Mouse (Mus musculus) hindbrain, embryonic 11.5 days (tissue): ENCODE results near the gene Slc39a7. TPM values are rescaled to one million over a fixed set of nuclear protein-coding genes. Genes with fewer than 3 reads are reported as not detected.
A peak's percentile ranks its signal among the peaks of the same experiment; 100 is the strongest.
"Not testable (repeated sequence)": the region's sequence is repeated elsewhere in the genome, so short reads cannot be mapped to it uniquely, and the experiment has no call there.

Experiments
- ATAC-seq: fragments of 200-750 bp; cut with Nextera tagmentation; 2 replicates; pipeline ENCODE4 v1.8.0; 2017; ENCODE audit warnings: mild to moderate bottlenecking, moderate TSS enrichment, moderate library complexity; ENCODE audit not compliant: low FRiP score
- DNase-seq: peaks from one replicate; pipeline ENCODE4 v3.0.0-alpha.2; 2015; ENCODE audit warnings: low spot score
- H3K27ac ChIP-seq: fragments of 300-500 bp; sonication (generic); 2 replicates; pipeline ENCODE4 v1.5.1; 2014; ENCODE audit warnings: mild to moderate bottlenecking, low read depth, low read length
- H3K27me3 ChIP-seq: fragments of 300-500 bp; sonication (generic); 2 replicates; pipeline ENCODE4 v1.6.1; 2014; ENCODE audit warnings: mild to moderate bottlenecking, low read length, moderate library complexity, mixed read lengths; ENCODE audit not compliant: control insufficient read depth, insufficient read depth
- H3K36me3 ChIP-seq: fragments of 300-500 bp; sonication (generic); 2 replicates; pipeline ENCODE4 v1.6.1; 2014; ENCODE audit warnings: mild to moderate bottlenecking, low read length, moderate library complexity, mixed read lengths; ENCODE audit not compliant: control insufficient read depth, insufficient read depth
- H3K4me1 ChIP-seq: fragments of 300-500 bp; sonication (generic); replicated peaks from 2 replicates; pipeline ENCODE4 v1.6.1; 2014; ENCODE audit warnings: low read length, mixed read lengths; ENCODE audit not compliant: control insufficient read depth, insufficient read depth
- H3K4me2 ChIP-seq: fragments of 300-500 bp; sonication (generic); replicated peaks from 2 replicates; pipeline ENCODE4 v1.6.1; 2014; ENCODE audit warnings: mild to moderate bottlenecking, low read depth, low read length
- H3K4me3 ChIP-seq: fragments of 300-500 bp; sonication (generic); 2 replicates; pipeline ENCODE4 v1.5.1; 2014; ENCODE audit warnings: low read depth, low read length
- H3K9ac ChIP-seq: fragments of 300-500 bp; sonication (generic); 2 replicates; pipeline ENCODE4 v1.6.1; 2014; ENCODE audit warnings: low read depth, low read length
- H3K9me3 ChIP-seq: fragments of 300-500 bp; sonication (generic); 2 replicates; pipeline ENCODE4 v1.6.1; 2016; ENCODE audit warnings: low read length; ENCODE audit not compliant: control insufficient read depth
- WGBS: fragments of 180-500 bp; shearing (Covaris S2); extraction: QIAGEN DNeasy Blood & Tissue Kit; methylation state at CpG from one replicate; pipeline ENCODE4 v1.1.7; 2014; 5-methylcytosine and 5-hydroxymethylcytosine counted together
- polyA plus RNA-seq: library from polyadenylated mRNA; unstranded; fragments of >200 nt; fragmentation: Nextera tagmentation; extraction: Ambion mirVana; gene quantifications from 2 replicates; pipeline ENCODE4 v1.2.1, GENCODE M21; 2014

Gene Slc39a7
- polyA plus RNA-seq, 1 experiment from 2014 or later, result 75.9 TPM

DNA sequence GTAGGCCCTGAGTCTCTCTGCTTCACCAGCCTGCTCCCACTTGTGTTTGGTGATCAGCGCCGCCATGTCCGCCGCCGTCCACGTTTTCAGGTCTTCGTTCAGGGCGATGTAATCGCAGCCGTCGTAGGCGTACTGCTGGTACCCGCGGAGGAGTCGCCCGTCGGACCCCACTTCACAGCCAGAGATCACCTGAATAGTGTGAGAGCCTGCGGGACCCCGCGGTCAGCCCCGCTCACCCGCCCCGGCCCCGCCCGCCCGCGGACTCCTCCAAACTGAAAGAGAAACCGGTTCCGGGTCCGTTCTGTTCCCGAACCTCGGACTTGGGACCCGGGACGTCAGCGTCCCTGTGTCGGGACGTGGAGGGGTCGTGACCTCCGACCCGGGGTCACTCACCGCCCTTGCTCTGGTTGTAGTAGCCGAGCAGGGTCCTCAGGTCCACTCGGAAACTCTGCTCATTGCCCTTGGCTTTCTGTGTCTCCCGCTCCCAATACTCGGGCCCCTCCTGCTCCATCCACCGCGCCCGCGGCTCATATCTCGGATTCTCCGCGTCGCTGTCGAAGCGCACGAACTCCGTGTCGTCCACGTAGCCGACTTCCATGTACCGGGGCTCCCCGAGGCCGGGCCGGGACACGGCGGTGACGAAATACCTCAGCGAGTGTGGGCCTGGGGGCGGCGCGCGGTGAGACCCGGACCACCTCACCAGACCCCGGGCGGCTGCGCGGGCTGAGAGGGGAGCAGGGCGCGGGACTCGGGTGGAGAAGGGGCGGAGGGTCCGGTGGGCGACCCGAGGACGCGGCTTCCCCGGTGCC is 31.9 kb downstream of the Slc39a7 start:
- H3K4me1 ChIP-seq, result no peaks in the 10 kb centered on the region
- ATAC-seq (peak; percentile 51), DNase-seq (peak; percentile 46)
- H3K9me3 ChIP-seq, result no peaks in the 10 kb centered on the region
- H3K27me3 ChIP-seq, result peaks cover 18% of the 10 kb centered on the region
- WGBS, result 2% methylated on average over 78 of the region's 87 CpGs
- no peak overlapping the region for H3K27ac ChIP-seq
- H3K4me2 ChIP-seq, result peak overlapping the region; percentile 99
- peak overlapping the region; percentile 58 for H3K4me3 ChIP-seq
- peak overlapping the region; percentile 51; the same call in 1 of the 2 replicates for H3K9ac ChIP-seq
- H3K36me3 ChIP-seq, result no peaks in the 10 kb centered on the region

DNA sequence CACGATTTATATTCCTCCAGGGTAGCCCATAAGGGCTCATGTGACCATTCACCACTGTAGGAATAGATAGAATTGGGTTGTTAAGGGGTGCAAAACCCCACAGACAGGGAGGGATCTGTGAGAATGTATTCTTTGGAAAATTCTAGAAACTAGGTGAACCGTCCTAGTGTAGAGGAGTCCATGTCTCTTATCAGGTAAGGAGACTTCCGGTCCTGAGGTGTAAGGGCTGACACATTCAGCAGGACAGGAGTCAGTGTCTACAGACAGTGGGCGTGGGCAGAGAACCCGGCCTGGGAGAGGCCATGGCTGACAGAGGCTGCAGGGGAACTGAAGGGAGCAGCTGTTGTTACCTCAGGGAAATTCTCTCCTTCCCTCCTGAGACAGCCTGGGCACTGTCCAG is 32.8 kb downstream of the Slc39a7 start:
- H3K4me1 ChIP-seq, H3K27ac ChIP-seq, H3K9me3 ChIP-seq, DNase-seq, H3K4me3 ChIP-seq, ATAC-seq, H3K9ac ChIP-seq, H3K36me3 ChIP-seq, H3K4me2 ChIP-seq: not testable (repeated sequence)
- WGBS, result 62% methylated on average over 5 of the region's 5 CpGs
- peaks cover 18% of the 10 kb centered on the region for H3K27me3 ChIP-seq

DNA sequence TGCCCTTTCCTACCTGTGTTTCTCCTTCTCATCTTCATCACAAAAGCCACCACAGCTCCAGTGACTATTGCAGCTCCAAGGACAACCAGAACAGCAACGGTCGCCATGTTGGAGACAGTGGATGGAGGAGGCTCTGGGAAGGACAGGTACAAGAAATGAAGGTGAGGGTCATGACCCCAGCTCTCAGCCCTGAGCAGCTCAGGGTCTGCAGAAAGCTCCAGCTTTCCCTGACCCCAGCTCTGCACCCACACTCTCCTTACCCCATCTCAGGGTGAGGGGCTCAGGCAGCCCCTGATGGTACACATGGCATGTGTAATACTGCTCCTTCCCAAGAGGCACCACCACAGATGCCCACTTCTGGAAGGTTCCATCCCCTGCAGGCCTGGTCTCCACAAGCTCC is 34.5 kb downstream of the Slc39a7 start:
- not testable (repeated sequence) for H3K4me1 ChIP-seq, H3K4me3 ChIP-seq, H3K4me2 ChIP-seq, DNase-seq, H3K27ac ChIP-seq, H3K36me3 ChIP-seq, H3K9ac ChIP-seq, H3K9me3 ChIP-seq, ATAC-seq
- WGBS, result 93% methylated on average over 2 of the region's 2 CpGs
- H3K27me3 ChIP-seq, result peaks cover 18% of the 10 kb centered on the region

DNA sequence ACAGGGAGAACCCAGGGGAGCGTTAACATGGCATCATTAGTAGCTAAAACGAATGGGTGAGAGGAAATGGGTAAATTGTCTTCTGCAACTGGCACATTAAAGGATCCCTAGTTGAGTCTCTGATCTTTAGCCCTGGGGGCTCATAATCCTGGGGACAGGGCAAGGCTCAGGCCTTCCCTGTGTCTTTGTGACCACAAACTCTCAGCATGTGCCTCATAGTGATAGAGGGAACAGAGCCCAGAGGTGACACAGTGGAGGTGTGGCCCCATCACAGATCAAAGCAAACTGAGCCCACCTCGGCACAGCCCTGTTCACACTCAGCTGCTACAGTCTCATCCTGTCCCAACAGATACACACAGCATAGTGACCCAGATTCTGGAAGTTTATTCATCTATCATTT is 35.8 kb downstream of the Slc39a7 start:
- WGBS, result 70% methylated on average over 3 of the region's 3 CpGs
- ATAC-seq, result no peak
- H3K27ac ChIP-seq, result no peak overlapping the region

DNA sequence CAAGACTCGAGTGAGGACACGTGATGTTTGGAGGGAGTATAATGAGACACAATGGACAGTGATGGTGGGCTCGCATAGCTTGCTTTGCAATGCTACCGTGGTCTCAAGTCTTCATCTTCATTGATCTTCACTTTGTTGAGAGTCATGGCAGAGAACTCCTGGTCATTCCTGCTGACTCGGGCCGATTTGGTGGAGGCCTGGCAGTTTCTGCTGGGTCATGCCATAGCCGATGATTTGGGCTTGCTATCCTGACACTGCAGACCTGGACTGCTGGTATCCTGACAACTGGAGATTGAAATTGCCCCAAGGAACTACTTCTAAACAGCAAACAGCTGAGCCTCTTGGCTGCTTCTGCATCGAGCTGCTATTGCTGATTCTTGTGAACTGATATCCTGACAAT is 36.5 kb downstream of the Slc39a7 start:
- WGBS, result 93% methylated on average over 8 of the region's 8 CpGs
- Histone ChIP-seq H3K27me3 (peaks cover 10% of the 10 kb centered on the region), H3K4me2 (no peak overlapping the region), H3K27ac (no peak overlapping the region), H3K4me1 (no peaks in the 10 kb centered on the region), H3K9me3 (no peaks in the 10 kb centered on the region), H3K9ac (no peak overlapping the region), H3K36me3 (no peaks in the 10 kb centered on the region), H3K4me3 (no peak overlapping the region)
- no peak for ATAC-seq
- no peak for DNase-seq

More for the DNA sequence above, 35.8 kb downstream of the Slc39a7 start:
- no peak overlapping the region for H3K4me3 ChIP-seq
- H3K9me3 ChIP-seq, result no peaks in the 10 kb centered on the region
- peaks cover 17% of the 10 kb centered on the region for H3K27me3 ChIP-seq
- no peak overlapping the region for H3K4me2 ChIP-seq
- no peak overlapping the region for H3K9ac ChIP-seq
- no peaks in the 10 kb centered on the region for H3K4me1 ChIP-seq
- DNase-seq, result no peak
- no peaks in the 10 kb centered on the region for H3K36me3 ChIP-seq

DNA sequence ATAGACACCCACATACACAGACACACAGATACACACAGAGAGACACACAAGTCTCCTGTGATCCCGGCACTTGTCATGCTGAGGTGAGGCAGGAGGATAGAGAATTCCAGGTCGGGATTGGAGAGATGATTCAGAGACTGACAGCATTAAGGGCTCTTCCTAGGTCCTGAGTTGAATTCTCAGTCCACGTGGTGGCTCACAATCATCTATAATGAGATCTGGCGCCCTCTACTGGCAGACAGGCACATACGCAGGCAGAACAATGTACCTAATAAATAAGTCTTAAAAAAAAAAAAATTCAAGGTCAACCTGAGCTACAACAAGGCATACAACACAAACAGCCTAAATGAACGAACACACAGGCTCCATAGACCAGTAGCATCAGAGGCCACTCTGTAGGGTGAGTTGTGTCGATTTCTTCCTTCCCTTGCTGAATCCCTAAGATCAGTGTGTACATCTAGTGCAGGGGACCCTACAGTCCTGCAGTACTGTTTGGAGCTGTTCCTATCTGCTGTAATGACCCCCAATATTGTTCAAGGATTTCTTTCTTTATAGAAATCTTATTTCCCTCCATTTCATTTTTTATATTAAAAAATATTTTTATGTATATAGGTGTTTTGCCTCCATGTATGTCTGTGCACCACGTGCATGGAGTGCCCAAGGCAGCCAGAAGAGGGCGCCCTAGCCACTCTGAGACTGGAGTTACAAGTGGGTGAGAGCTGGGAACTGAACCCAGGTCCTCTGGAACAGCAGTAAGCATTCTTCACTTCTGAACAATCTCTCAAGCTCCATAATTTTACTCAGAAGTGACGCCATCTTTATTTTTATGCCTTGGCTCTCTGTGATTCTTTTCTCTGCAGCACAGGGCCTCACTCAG is 39.5 kb downstream of the Slc39a7 start:
- DNase-seq (peak; percentile 83), ATAC-seq (no peak)
- no peak overlapping the region for H3K9ac ChIP-seq
- no peaks in the 10 kb centered on the region for H3K27me3 ChIP-seq
- no peak overlapping the region for H3K4me2 ChIP-seq
- no peaks in the 10 kb centered on the region for H3K9me3 ChIP-seq
- H3K27ac ChIP-seq, result no peak overlapping the region
- H3K4me1 ChIP-seq, result no peaks in the 10 kb centered on the region
- WGBS, result 33% methylated on average over 10 of the region's 10 CpGs
- no peak overlapping the region for H3K4me3 ChIP-seq
- H3K36me3 ChIP-seq, result no peaks in the 10 kb centered on the region

DNA sequence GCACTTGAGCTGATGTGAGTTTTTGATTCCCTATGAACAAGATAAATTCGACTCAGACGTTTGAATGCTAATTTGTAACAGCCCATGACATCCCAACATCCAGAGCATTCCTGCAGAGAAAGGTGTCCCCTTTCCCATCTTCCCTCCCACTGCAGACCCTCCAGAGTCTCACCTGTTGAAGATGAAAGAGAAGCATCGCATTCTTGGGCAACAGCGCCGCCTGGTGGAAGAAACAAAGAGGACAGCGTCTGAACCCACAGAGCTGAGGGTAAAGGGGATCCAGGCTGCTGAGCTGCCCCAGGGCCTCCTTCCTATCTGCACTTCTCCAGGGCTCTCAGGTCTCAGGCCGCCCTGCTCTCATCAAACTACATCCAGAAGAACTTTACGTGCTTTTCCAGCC is 49.3 kb downstream of the Slc39a7 start:
- H3K27ac ChIP-seq, result not testable (repeated sequence)

DNA sequence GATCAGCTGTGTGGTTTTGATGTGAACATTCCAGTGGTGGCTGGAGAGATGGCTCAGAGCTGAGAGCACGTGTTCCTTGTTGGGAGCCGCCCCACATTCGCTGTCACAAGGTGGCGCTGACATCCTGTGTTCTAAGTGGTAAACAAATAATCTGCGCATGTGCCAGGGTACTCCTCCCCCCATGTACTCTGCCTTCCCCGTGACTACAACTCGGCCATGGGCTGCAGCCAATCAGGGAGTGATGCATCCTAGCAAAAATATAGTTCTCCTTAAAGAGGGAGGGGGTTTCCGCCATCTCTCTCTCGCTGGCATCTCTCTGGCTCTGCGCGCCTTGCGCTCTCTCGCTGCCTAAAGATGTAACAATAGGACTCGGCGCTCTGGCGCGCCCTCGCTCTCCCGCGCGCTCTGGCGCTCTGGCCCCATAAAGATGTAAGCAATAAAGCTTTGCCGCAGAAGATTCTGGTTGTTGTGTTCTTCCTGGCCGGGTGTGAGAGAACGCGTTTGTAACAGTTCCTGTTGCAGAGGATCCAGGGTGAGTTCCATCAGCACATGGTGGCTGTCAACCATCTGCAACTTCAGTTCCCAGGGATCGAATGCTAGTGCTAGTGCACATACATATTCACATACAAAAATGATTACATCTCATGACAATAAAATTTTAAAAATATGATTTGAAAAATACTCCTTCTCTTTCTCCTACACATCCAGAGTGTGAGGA is 50.1 kb downstream of the Slc39a7 start:
- Histone ChIP-seq H3K27ac (peak overlapping the region; percentile 70), H3K4me3 (peak overlapping the region; percentile 44)

More for the DNA sequence above, 49.3 kb downstream of the Slc39a7 start:
- H3K27me3 ChIP-seq, result peaks cover 25% of the 10 kb centered on the region
- H3K9me3 ChIP-seq, H3K4me3 ChIP-seq, H3K4me1 ChIP-seq, H3K4me2 ChIP-seq, ATAC-seq, H3K9ac ChIP-seq, H3K36me3 ChIP-seq: not testable (repeated sequence)
- 11% methylated on average over 8 of the region's 8 CpGs for WGBS
- DNase-seq, result peak; percentile 80

More for the DNA sequence above, 50.1 kb downstream of the Slc39a7 start:
- not testable (repeated sequence) for H3K36me3 ChIP-seq, H3K9me3 ChIP-seq, H3K4me1 ChIP-seq
- peak; percentile 93 for DNase-seq
- Histone ChIP-seq H3K4me2 (peak overlapping the region; percentile 56), H3K9ac (peak overlapping the region; percentile 50; the same call in 1 of the 2 replicates), H3K27me3 (peaks cover 30% of the 10 kb centered on the region)
- ATAC-seq, result peak; percentile 92
- WGBS, result 2% methylated on average over 27 of the region's 27 CpGs
